Mouse (Mus musculus) thymus, postnatal 14 days (tissue): Measurements from ENCODE around the gene Slfn5.
"Not testable (repeated sequence)": the region's sequence is repeated elsewhere in the genome, so short reads cannot be mapped to it uniquely, and the experiment has no call there.

Source experiments
- DNase-seq: peaks from one replicate; pipeline ENCODE4 v3.0.0; 2021

Slfn5 gene

DNA sequence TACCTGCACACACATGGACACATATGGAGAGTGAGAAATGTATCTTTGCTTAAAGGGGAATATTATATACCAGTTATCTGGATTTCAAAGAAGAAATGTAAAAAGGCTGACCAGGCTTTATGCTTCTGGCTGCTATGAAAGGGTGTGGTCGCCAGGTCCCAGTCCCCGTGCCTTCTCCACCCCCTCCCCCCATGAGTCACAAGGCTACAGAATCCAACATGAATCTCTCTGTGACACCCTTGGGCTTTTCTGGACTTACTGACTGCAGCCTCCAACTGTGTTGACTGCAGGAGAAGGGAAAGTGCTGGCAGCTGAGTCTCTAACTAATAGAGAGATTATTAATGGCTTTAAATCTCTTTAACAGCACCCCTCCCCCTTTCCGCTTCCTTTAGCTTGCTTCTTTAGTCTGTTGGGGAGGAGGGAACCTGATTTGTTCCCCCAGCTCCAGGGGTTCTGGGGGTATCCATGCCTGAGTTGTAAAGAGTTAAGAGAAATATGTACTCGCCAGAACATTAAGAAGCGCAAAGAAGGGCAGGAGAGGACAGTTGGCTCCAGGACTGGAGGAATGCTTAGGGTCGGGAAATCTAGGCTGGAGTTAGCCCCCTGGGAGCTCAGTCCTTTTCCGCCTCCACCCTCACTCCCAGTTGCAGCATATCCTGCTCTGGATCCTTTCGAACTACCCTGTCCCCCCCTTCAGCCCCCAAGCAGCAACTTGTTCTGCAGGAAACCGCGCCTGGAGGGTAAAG is at the start of gene Slfn5:
Gene Slfn5, plus strand, starts transcription at position 614 of the 746 bp plus-strand sequence.
- DNase-seq = no peak

DNA sequence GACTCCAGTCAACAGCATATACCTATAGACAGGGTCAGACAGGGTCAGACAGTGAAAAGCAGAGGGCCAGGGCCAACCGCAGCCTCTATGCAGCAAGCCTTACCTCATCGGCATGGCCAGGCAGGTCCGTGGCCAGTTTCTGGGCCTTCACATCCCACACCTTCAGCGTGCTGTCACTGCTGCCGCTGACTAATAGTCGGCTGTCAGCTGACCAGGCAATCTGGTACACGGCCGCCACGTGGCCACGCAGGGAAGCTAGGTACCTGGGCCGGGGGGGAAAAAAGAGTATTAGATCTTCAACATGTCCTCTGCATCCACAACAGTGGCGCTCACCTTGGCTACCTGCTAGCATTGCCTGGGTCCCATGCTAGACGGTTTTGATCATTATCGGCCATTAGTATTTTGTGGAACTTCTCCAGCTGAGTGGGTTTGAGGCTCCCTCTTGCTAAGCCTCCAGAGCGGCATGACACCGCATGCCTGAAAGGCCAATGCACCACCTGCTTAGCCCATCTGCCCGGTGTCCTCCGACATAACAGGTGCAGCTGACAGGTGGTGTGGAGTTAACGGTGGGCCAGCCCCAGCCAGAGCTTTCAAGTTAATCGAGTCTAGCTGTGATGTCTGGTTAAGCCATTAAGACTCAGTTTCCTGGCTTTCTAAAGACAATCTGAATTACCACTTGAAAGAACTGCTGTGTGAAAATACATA is 49.4 kb upstream of the Slfn5 start:
- DNase-seq = no peak

DNA sequence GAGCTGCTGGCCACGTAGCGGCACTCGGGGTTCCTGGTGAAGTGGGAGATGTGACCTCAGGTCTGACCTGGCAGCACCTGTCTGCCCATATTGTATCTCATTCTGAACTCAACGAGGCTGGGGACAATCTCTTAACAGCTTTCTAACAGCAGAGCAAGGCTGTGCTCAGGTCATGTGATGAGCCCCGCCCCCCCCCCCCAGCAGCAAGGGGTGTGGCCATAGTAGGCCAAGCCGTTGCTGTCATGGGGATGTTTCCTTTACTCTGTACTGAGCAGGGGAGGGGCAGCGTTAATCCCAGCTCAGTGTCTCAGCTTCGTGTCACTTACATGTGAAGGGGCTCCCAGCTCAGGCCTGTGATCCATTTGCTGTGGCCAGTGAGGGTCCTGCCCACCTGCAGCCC is 46.2 kb upstream of the Slfn5 start:
- DNase-seq = no peak

DNA sequence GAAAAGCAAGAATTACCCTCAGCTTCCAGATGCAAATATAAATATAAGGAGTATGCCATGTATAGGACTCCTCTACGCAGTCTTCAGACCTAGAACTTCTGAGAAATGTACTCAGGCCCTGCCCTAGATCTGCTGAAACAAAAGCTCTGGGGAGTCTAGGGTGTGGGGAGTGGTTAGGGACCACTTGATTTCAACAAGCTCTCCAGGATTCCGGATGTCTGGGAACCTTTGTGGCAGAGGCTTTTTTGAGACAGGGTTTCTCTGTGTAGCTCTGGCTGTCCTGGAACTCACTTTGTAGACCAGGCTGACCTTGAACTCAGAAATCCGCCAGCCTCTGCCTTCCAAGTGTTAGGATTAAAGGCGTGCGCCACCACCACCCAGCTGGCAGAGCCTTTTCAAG is 45.3 kb upstream of the Slfn5 start:
- DNase-seq = no peak

DNA sequence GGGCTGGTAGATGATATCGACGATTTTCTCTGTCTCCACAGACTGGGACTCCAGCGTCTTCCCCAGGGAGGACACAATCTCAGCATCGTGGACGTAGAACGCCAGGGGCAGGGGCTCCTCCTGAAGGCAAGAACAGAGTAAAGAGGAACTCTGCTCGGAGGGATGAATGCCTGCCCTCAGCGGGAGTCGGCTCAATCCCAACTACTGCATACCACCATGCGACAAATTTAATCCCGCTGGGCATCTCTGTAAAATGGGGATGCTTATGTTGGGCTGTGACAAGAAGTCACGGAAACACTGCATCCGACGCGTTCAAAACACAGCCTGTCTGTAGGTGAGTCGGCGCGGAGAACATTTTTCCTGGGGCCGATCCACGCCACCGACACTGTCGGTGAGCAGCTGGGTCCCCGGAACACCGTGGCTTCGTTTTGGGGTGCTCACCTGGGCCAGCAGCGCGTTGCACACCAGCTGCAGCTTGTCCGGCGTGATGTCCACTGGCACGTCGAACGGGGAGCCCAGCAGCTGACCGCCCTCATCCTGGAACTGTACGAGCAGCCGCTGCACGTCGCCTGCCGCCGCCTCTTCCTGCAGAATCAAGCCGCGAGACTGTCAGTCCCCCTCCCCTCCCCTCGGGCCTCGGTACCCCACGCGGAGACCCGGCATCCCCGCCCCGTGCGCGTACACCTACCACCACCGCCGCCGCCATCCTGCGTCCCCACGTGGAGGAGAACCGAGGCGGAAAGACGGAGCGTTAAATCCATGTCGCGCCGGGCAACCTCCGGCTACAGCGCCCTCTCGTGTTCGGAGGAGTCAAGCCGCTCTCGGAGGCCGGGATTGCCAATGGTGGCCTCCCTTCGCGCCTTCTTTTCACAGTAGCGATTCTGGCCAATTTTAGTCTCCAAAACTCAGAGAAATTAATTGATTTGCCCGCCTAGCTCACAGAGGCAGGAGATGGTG is 43.2 kb upstream of the Slfn5 start, which contains the start of gene Nle1:
Gene Nle1, minus strand, starts transcription at position 761 of the 957 bp plus-strand sequence.
- peak; percentile 96 for DNase-seq

DNA sequence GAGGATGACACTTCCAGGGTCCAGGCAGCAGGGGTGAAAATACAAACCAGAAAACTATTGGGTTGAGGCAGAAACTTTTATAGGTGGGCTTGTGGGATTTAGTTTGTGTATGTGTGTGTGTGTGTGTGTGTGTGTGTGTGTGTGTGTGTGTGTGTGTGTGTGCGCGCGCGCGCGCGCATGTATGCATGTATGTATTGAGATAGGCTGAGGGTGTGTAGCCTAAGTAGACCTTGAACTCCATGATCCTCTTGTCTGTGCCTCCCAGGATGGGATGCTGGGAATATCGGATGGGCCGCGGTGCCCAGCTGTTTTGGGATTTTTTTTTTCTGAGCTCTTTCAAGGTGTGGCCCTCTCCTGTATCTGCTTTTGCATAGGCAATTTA is 42.5 kb upstream of the Slfn5 start:
- DNase-seq = peak; percentile 31

DNA sequence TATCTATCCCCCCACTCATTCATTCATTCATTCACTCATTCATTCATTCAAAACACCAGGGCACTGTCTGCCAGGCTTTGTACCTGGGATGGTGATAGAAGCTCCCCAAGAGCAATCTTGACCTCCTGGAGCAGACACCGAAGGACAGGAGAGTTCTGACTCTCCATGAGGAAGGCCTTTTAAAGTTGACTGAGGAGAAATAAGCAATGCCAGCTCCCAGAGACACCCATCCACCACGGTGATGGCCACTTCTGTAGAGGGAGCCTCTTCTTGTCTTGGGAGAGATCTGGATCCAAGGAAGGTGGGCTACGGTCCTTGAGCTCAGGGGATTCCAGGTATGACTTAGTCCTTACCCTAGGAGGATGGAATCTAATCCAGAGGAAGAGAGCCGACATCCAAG is 40.9 kb upstream of the Slfn5 start, which contains the start of gene Unc45b:
Gene Unc45b, plus strand, starts transcription at position 301 of the 400 bp plus-strand sequence.
- DNase-seq = no peak

DNA sequence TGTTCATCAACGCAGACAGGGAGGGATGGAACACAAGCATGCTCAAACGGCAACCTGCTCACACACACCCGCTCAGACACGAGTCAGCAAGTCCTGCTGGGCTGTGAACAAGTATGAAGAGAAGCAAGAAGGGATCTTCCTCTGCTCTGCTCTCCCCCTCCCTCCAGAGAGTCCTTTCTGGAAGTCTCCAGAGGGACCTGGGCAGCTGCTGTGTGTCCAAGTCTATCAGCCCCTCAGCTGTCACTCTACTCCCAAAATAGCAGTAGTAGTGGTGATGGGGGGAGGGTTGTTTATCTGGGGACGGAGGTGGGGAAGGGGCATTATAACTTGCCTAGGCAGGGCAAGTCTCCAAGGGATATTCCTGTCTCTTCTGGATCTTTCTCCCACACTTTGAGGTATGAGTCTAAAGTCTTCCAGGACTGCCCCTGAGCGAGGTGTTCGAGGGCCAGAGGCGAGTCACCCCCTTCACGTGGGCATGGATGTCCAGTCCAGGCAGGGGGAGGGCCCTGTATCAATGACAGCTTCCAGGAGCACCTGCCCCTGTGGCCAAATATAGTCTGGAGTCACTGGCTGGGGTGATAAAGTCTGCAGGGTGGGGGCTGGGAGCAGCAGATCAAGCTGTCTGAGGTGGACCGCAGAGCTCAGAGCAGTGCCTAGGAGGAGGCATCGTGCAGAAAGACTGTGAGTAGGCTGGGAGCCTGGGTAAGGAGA is 40.3 kb upstream of the Slfn5 start:
- DNase-seq = no peak

DNA sequence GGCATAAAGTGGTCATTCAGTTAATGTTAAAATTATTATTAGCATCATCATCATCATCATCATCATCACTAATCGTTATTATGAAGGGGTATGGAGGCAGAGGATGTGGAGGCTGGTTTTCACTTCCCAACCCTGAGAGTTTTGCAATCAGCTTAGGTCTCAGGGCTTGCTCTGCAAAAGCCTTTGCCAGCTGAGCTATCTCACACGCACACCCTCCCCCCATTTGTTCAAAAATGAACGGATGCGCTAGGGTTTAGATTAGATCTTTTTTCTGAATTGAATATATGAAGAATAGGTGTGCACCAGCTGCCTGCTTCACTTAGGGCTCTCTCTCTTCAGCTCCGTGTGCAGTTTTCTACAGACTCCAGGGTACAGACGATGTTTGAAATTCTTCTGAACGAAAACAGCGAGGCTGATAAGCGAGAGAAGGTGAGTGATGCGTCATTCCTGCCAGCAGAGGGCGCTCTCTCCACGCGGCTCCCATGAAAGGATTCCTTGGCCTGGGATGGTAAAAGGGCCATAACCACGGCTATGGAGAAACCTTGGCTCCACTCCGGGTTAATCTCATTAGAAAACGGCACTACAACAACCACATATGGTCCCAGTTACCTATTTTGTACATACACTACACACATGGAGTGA is 36.3 kb upstream of the Slfn5 start:
- peak; percentile 82 for DNase-seq

DNA sequence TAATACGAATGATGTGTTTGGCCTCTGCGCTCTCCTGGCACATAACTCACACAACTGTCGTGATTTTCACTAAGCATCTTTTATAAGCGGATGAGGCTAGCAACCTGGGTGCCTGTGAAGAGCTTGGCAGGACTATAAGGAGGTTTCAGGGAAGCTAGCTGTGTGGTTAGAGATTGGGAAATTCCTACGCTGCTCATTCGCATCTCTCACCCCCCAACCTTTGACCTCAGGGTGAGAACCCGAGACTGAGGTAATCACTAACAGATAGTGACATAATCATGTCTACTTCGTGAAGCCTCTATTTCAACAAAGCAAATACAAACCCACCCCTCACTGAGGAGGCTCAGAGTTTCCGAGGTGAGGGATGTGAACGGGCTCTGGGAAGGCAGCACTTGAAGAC is 30.4 kb upstream of the Slfn5 start:
- no peak for DNase-seq

DNA sequence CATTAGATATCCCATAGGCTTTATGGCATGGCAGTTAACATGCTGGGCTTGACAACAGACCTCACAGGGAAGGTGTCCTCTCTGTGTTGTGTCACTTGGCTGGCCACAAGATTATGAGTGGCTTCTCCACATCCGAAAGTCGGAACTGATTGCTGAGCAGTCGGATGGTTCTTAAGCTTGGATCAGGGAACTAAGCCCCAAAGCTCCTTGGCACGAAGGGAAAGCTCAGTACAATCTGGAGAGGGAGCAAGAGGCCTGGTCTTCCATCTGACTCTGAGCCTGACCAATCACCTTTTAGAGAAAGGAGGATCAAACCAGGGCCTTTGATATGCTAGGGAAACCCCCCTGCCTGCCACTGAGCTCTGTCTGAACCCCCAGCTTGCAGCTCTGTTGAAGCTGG is 29.5 kb upstream of the Slfn5 start:
- DNase-seq = no peak

DNA sequence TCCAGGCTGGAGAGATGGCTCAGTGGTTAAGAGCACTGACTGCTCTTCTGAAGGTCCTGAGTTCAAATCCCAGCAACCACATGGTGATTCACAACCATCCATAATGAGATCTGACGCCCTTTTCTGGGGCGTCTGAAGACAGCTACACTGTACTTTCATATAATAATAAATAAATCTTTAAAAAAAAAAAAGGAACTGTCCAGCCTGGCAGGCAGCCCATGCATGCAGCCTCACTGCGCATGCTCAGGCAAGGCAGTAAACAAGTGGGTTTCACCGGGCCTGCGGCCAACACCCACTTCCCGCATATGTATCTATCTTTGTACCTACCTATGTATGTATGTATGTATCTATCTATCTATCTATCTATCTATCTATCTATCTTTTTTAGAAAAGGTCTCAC is 27.2 kb upstream of the Slfn5 start:
- not testable (repeated sequence) for DNase-seq

DNA sequence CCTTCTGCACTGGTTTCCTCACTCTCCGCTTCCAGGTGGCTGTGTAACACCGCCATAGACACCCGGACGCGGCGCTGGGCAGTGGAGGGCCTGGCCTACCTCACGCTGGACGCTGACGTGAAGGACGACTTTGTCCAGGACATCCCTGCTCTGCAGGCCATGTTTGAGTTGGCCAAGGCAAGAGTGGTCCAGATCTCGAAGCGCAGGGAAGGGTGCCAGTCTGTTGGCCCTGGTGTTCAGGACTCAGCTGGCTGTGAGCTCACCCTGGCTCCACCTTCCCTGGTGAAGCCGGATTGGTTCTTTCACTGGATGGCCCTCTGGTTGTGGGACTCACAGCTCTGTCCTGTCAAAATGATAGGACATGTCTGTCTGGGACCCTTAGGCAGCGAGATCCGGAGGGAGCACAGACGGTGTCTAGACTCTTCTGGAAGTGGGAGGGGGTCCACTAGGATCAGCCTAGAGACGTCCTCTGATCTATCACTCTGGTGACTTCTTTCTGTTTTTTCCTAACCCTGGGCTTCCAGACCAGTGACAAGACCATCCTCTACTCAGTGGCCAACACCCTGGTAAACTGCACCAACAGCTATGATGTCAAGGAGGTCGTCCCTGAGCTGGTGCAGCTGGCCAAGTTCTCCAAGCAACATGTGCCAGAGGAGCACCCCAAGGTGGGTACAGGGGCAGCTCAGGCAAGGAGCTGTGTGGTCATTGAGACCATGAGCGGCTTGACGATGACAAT is 22.1 kb upstream of the Slfn5 start:
- no peak for DNase-seq

DNA sequence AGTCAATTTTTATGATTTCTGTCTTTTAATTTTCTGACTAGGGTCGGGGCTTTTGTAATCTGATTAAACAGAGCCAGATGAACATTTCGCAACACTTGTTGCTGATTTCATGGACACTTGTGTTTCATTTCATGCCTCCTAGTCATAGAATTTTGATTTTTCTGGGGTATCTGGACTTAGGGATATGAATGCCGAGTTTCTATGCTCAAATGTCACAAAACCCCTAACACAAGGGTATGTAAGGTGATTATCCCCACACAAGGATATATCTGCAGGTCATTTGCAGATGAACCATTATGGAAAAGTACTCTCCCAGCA is 21.6 kb upstream of the Slfn5 start:
- no peak for DNase-seq

DNA sequence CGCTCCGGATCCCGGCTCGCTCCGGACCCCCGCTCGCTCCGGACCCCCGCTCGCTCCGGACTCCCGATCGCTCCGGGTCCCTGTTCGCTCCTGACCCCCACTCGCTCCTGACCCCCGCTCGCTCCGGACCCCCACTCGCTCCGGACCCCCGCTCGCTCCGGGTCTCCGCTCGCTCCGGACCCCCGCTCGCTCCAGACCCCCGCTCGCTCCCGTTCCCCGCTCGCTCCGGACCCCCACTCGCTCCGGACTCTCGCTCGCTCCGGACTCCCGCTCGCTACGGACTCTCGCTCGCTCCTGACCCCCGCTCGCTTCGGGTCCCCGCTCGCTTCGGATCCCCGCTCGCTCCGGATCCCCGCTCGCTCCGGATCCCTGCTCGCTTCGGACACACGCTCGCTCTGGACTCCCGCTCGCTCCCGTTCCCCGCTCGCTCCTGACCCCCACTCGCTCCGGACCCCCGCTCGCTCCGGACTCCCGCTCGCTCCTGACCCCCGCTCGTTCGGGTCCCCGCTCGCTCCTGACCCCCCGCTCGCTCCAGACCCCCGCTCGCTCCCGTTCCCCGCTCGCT is 20.7 kb upstream of the Slfn5 start:
- DNase-seq = not testable (repeated sequence)

DNA sequence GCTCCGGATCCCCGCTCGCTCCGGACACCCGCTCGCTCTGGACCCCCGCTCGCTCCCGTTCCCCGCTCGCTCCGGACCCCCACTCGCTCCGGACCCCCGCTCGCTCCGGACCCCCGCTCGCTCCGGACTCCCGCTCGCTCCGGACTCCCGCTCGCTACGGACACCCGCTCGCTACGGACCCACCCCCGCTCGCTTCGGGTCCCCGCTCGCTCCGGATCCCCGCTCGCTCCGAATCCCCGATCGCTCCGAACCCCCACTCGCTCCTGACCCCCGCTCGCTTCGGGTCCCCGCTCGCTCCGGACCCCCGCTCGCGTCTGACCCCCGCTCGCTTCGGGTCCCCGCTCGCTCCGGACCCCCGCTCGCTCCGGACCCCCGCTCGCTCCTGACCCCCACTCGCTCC is 20.0 kb upstream of the Slfn5 start:
- not testable (repeated sequence) for DNase-seq

DNA sequence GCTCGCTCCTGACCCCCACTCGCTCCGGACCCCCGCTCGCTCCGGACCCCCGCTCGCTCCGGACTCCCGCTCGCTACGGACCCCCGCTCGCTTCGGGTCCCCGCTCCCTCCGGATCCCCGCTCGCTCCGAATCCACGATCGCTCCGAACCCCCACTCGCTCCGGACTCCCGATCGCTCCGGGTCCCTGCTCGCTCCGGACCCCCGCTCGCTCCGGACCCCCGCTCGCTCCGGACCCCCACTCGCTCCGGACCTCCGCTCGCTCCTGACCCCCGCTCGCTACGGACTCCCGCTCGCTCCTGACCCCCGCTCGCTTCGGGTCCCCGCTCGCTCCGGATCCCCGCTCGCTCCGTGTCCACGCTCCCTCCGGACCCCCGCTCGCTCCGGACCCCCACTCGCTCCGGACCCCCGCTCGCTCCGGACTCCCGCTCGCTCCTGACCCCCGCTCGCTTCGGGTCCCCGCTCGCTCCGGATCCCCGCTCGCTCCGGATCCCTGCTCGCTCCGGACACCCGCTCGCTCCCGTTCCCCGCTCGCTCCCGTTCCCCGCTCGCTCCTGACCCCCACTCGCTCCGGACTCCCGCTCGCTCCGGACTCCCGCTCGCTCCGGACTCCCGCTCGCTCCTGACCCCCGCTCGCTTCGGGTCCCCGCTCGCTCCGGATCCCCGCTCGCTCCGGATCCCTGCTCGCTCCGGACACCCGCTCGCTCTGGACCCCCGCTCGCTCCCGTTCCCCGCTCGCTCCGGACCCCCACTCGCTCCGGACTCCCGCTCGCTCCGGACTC is 19.3 kb upstream of the Slfn5 start:
- not testable (repeated sequence) for DNase-seq

DNA sequence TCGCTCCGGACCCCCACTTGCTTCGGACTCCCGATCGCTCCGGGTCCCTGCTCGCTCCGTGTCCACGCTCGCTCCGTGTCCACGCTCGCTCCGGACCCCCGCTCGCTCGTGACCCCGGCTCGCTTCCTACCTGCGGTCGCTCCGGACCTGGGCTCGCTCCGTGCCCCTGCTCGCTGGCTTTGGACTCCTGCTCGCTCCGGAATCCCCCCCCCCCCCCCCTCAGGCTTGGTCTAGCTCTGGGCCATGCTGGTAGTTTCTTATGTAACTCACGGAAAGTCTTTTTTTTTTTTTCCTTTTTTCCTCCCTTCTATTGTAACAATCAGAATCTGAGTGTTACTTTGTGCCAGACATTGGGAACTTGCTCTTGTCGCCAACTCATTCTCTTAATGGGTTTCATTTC is 18.0 kb upstream of the Slfn5 start:
- DNase-seq = no peak

DNA sequence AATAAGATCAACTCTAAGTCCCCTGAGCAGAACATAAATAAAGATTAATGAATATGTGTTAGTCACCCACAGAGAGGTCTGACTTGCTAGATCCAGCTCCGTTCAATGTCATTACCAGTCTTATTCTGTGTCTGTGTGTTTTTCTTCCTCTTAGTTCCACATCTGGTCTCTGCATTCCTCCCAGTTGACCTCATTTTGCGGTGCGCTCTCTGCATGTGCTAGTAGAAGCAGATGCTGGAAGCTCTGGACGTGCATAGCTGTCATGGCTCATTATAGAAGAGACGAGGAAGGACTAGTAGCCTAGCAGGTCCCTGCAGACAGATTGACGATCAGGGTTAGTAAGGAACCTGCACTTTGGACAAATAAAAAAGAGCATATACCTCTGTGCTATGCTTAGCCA is 7.8 kb upstream of the Slfn5 start:
- peak; percentile 56 for DNase-seq

DNA sequence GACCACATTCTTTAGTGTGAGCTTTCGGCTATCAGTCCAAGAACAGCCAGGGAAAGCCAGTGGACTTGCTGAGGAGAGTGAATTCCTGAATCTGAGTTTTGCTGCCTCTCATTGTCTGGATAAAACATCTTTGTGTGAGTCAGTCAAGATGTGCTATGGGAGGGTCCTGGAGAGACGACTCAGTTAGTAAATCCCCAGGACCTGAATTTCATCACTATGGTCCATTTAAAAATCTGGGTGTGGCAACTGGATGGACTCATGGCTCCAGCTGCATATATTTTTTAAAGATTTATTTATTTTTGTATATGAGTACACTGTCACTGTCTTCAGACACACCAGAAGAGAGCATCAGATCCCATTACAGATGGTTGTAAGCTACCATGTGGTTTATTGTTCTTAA is 5.5 kb upstream of the Slfn5 start:
- DNase-seq = no peak
